Mouse (Mus musculus) limb, embryonic 14.5 days (tissue): ENCODE measurements around the gene Pde6b. TPM values are rescaled to one million over a fixed set of nuclear protein-coding genes. Genes with fewer than 3 reads are reported as not detected.

Source experiments
- ATAC-seq: fragments of 200-750 bp; cut with Nextera tagmentation; 2 replicates; pipeline ENCODE4 v1.8.0; 2017; ENCODE audit warnings: low read depth, moderate number of reproducible peaks, moderate TSS enrichment; ENCODE audit not compliant: low FRiP score
- DNase-seq: peaks from one replicate; pipeline ENCODE4 v3.0.0-alpha.2; 2015; ENCODE audit warnings: low spot score
- H3K27ac ChIP-seq: fragments of 300-500 bp; sonication (generic); replicated peaks from 2 replicates; pipeline ENCODE4 v1.5.1; 2014; ENCODE audit warnings: low read depth, mild to moderate bottlenecking, low read length, moderate library complexity, mixed read lengths
- H3K27me3 ChIP-seq: fragments of 300-500 bp; sonication (generic); 2 replicates; pipeline ENCODE4 v1.6.1; 2014; ENCODE audit warnings: low read length, mixed read lengths; ENCODE audit not compliant: control insufficient read depth, insufficient read depth
- H3K36me3 ChIP-seq: fragments of 300-500 bp; sonication (generic); 2 replicates; pipeline ENCODE4 v1.6.1; 2014; ENCODE audit warnings: mild to moderate bottlenecking, low read length, moderate library complexity, mixed read lengths; ENCODE audit not compliant: control insufficient read depth, insufficient read depth
- H3K4me1 ChIP-seq: fragments of 300-500 bp; sonication (generic); 2 replicates; pipeline ENCODE4 v1.6.1; 2014; ENCODE audit warnings: antibody characterized with exemption, low read length, mixed read lengths; ENCODE audit not compliant: control insufficient read depth, insufficient read depth
- H3K4me2 ChIP-seq: fragments of 300-500 bp; sonication (generic); replicated peaks from 2 replicates; pipeline ENCODE4 v1.6.1; 2014; ENCODE audit warnings: low read depth, mild to moderate bottlenecking, low read length, moderate library complexity; ENCODE audit not compliant: severe bottlenecking
- H3K4me3 ChIP-seq: fragments of 300-500 bp; sonication (generic); replicated peaks from 2 replicates; pipeline ENCODE4 v1.5.1; 2014; ENCODE audit warnings: low read length
- H3K9ac ChIP-seq: fragments of 300-500 bp; sonication (generic); 2 replicates; pipeline ENCODE4 v1.6.1; 2014; ENCODE audit warnings: mild to moderate bottlenecking, low read depth, low read length, moderate library complexity; ENCODE audit not compliant: severe bottlenecking
- H3K9me3 ChIP-seq: fragments of 300-500 bp; sonication (generic); 2 replicates; pipeline ENCODE4 v1.6.1; 2016; ENCODE audit warnings: low read length; ENCODE audit not compliant: control insufficient read depth
- POLR2A ChIP-seq: fragments of 200-500 bp; IDR thresholded peaks from 2 replicates; pipeline ENCODE4 v1.8.0; 2012; ENCODE audit warnings: inconsistent platforms, mild to moderate bottlenecking, moderate library complexity, borderline replicate concordance; ENCODE audit not compliant: insufficient read depth, insufficient read length; ENCODE audit errors: extremely low read depth
- WGBS: fragments of 180-500 bp; shearing (Covaris S2); extraction: QIAGEN DNeasy Blood & Tissue Kit; methylation state at CpG from one replicate; pipeline ENCODE4 v1.1.7; 2014; 5-methylcytosine and 5-hydroxymethylcytosine counted together
- polyA plus RNA-seq, 2 experiments: library from polyadenylated mRNA; depleted of rRNA in 1 of 2; stranded (reverse) in 1 of 2; unstranded in 1 of 2; fragments of >200 nt; fragmentation: Nextera tagmentation in 1 of 2; extraction: Ambion mirVana in 1 of 2; gene quantifications; 2 replicates each; pipeline versions ENCODE4 v1.2.1 to v1.2.3; 2012 to 2014

Pde6b gene
- polyA plus RNA-seq, 2 experiments = not detected

DNA sequence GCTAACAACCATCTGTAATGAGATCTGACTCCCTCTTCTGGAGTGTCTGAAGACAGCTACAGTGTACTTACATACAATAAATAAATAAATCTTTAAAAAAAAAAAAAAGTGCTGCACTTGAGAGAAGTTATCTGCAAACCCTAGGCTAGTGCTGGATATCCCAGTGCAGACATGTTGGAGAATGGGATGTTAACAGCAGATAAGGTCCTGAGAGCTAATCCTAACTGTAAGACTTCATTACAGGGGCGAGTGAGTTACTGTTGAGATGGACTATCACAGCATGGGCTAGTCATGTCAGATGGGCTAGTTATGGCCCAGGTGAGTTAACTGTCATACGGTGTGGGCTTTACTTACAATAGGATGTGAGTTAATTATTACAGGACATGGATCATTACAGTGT lies 34.1 kb upstream of the Pde6b start:
- Histone ChIP-seq H3K4me1 (no peaks in the 10 kb centered on the region), H3K27ac (no peak overlapping the region), H3K9me3 (no peaks in the 10 kb centered on the region), H3K27me3 (no peaks in the 10 kb centered on the region), H3K9ac (no peak overlapping the region), H3K36me3 (0 out of 2 replicates have a peak, but pooled peaks cover 6% of the 10 kb centered on the region), H3K4me3 (no peak overlapping the region), H3K4me2 (no peak overlapping the region)
- DNase-seq (no peak), ATAC-seq (no peak)
- WGBS = 74% methylated on average over 2 of the region's 2 CpGs
- no peak for TF ChIP-seq POLR2A

GRCm38 (mm10) chr5:108357862-108358261 lies 30.3 kb upstream of the Pde6b start:
- Histone ChIP-seq H3K4me1 (no peaks in the 10 kb centered on the region), H3K36me3 (no peaks in the 10 kb centered on the region), H3K4me3 (no peak overlapping the region), H3K9me3 (no peaks in the 10 kb centered on the region), H3K27ac (no peak overlapping the region), H3K9ac (no peak overlapping the region), H3K27me3 (0 out of 2 replicates have a peak, but pooled peaks cover 5% of the 10 kb centered on the region), H3K4me2 (no peak overlapping the region)
- ATAC-seq = no peak
- DNase-seq = no peak
- whole genome bisulfite sequencing = 90% methylated on average over 1 of the region's 1 CpGs
- no peak for TF ChIP-seq POLR2A

DNA sequence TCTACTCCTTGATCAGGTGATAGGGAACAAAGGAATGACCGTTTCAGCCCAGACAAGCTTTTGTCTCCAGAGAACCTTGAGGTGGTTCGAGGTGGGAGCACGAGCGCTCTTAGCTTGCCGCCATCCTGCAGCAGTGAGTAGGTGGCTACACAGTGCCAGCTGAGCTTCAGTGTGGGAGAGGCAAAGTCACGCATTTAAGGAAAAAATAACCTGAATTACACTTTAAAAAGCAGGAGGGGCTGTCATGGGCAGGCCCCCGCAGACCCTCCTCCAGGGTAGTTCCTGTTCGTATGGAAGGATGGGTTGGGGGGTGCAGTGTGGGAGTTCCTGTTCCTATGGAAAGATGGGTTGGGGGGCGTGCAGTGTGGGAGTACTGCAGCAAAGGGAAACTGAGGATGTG lies 28.7 kb upstream of the Pde6b start:
- DNase-seq (no peak), ATAC-seq (no peak)
- H3K27ac ChIP-seq = no peak overlapping the region
- no peak for TF ChIP-seq POLR2A
- H3K4me2 ChIP-seq = no peak overlapping the region
- no peaks in the 10 kb centered on the region for H3K9me3 ChIP-seq
- peaks cover 15% of the 10 kb centered on the region for H3K27me3 ChIP-seq
- H3K4me3 ChIP-seq = no peak overlapping the region
- WGBS = 79% methylated on average over 9 of the region's 9 CpGs
- H3K9ac ChIP-seq = no peak overlapping the region
- H3K4me1 ChIP-seq = no peaks in the 10 kb centered on the region
- no peaks in the 10 kb centered on the region for H3K36me3 ChIP-seq

DNA sequence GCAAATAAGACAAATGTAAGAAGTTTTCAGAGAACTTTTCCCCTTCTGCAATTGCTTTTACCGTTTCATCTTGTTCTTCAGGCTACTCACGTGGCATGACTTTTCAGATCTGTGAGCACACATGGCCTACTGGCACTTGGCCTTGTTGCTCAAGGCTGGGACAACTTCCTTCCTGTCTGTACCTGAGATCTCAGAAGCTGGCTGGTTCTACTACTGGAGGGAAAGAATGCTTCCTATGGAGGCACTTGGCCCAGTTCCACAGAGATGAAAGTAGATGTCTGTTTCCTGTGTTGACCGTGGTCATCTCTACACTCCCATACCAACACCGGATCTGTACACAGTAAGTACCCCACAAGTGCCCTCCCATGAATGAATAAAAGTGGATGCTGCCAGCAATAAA lies 28.0 kb upstream of the Pde6b start:
- WGBS = 82% methylated on average over 4 of the region's 4 CpGs
- no peak for ATAC-seq
- no peak overlapping the region for H3K4me2 ChIP-seq
- no peak overlapping the region for H3K4me3 ChIP-seq
- no peak overlapping the region for H3K27ac ChIP-seq
- no peaks in the 10 kb centered on the region for H3K9me3 ChIP-seq
- DNase-seq = no peak
- H3K36me3 ChIP-seq = no peaks in the 10 kb centered on the region
- no peak for TF ChIP-seq POLR2A
- peaks cover 23% of the 10 kb centered on the region for H3K27me3 ChIP-seq
- H3K4me1 ChIP-seq = no peaks in the 10 kb centered on the region
- no peak overlapping the region for H3K9ac ChIP-seq

DNA sequence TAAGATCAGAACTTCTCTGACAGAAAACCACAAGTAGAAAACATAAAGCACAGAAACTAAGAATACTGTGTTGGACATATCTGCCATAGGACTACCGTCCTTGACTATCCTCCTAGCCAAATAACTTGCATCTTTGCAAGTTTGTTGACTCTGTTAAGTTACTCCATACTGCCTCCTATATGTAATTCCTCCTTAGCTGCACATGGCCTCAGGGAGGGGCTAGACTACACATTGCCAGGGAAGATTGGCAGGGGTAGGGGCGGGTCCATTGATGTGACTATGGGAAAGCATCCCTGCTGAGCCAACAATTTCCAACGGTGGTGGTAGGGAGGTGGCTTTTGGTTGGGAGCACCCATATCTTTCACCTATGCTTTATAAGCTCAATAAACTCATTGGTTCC lies 25.9 kb upstream of the Pde6b start:
- ATAC-seq = no peak
- Histone ChIP-seq H3K27ac (no peak overlapping the region), H3K27me3 (peaks cover 42% of the 10 kb centered on the region), H3K9me3 (no peaks in the 10 kb centered on the region), H3K4me2 (no peak overlapping the region), H3K36me3 (no peaks in the 10 kb centered on the region), H3K9ac (no peak overlapping the region), H3K4me3 (no peak overlapping the region), H3K4me1 (no peaks in the 10 kb centered on the region)
- DNase-seq = no peak
- TF ChIP-seq POLR2A = no peak
- WGBS = 34% methylated on average over 3 of the region's 3 CpGs
